Mouse (Mus musculus) C2C12 (cell line): Measurements from ENCODE around the gene Pithd1.

Experiments used
- CTCF ChIP-seq: IDR thresholded peaks from one replicate; pipeline ENCODE4 v1.5.1; 2011; ENCODE audit not compliant: control insufficient read depth, insufficient read depth, insufficient read length
- MAX ChIP-seq: IDR thresholded peaks from one replicate; pipeline ENCODE4 v1.6.1; 2011; ENCODE audit warnings: mild to moderate bottlenecking, control low read depth
- MYOD1 ChIP-seq: IDR thresholded peaks from one replicate; pipeline ENCODE4 v1.6.1; 2011; ENCODE audit warnings: low read depth; ENCODE audit not compliant: control insufficient read depth, insufficient read length
- USF1 ChIP-seq: IDR thresholded peaks from one replicate; pipeline ENCODE4 v1.6.1; 2011; ENCODE audit warnings: low read depth, mild to moderate bottlenecking, control low read depth, moderate library complexity

DNA sequence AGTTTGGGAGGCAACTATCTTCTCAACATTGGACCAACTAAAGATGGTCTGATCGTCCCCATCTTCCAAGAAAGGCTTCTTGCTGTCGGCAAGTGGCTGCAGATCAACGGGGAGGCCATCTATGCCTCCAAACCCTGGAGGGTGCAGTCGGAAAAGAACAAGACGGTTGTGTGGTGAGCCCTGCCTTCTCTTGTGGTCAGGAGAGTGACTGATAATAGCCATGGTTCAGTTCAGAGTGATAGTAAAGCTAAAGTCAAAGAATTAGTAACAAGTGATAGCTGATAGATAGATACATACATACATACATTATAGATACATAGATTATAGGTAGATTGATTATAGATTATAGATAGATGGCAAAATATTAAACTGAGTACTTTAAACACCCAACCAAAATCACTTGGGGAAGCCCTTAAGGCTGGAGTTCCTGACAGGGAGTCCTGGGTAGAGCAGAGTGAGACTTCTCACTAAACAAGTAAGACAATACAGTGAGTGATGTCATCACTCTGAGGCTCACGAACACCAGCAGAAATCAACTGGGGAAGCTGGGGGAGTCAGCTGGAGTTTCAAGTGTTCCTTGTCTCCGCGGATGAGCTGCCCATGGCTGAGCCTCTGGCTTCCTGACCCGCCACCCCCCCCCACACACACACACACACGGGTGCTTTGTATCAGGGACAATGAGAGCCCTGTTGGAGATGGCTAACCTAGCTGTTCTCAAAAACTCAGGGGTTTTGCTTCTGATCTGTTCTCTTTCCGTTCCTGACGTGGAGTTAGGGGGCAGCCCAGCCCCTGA, 52.2 kb downstream of the Pithd1 start:
- TF ChIP-seq MAX (no peak), CTCF (no peak), USF1 (no peak), MYOD1 (no peak)
